Mouse (Mus musculus): ENCODE results near the gene Hoxb9.

Gene Hoxb9

DNA sequence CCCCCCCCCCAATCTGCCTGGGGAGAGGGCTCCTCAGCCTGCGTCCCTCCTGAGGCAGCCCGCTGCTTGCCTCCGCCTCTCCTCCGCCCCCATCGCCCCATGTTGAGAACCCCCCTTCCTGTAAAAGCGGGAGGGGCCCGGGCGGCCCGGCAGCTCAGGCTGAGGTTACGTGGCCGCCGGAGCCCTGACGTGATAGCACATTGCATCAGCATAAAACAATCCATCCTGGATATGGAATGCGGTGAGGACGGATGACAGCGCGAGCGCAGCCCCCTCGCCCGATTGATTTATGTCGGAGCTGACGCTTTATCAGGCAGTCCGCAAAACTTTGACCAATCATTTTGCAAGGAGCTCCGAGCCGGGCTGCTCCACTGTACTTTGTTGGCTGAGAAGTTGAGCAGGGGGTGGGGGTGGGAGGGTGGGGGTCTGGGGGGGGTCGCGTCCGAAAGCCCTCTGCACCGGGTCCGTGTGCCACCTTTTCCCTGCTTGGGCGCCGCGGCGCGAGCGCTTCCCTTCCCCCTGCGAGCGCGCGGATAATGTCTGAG lies at the start of gene Hoxb9:
Gene Hoxb9 (plus strand): TSS at position 462 of the 545 bp plus-strand sequence.
- no peak for DNase-seq (ENCODE audit: low read depth, low spot score)

- no peak for DNase-seq (ENCODE audit: low read depth, low spot score)
These were observed 47.4 kb upstream of the Hoxb9 start for GRCm38 (mm10) chr11:96223813-96224212.

DNA sequence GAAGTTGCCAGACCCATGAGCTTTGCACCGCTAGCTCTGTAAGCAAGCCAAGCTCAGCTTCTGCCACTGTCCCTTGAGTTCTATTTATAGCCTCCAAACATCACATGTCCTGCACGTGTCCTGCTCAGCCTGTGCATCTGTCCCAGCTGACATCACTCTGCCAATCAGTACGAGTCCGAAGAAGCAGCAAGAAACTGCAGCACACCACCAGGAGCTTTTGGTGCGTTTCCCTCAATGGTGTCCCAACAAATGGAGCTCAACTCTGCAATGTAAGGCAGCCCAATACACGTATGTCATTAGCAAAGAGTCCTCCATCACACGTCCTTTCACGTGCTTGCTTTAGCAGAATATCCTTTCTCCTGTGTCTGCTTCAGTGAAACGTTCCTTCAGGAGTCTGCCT lies 43.6 kb upstream of the Hoxb9 start:
- no peak for DNase-seq (ENCODE audit: low read depth, low spot score)

GRCm38 (mm10) chr11:96234906-96235305 lies 36.4 kb upstream of the Hoxb9 start:
- peak; percentile 1 for DNase-seq (ENCODE audit: low read depth, low spot score)

GRCm38 (mm10) chr11:96240211-96240610 lies 31.0 kb upstream of the Hoxb9 start:
- DNase-seq (ENCODE audit: low read depth, low spot score): no peak

DNA sequence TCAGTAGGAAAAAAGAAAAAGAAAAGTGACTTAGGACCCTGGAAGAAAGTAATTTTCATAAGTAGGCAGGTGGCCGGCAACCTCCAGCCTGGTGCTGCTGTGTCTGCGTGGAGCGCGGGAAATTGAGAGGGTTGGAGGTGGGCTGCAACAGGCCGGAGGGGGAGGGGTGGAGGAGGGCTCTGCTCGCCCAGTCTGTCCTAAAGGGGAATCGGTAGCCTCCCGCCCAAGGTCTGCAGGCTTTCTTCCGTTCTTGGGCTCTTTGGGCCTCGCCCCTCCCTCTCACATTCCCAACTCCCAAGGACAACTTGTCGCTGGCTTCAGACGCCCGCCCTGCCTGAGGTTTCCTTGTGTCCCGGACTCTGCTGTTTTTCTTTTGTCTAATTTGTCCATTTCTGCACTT lies 20.4 kb upstream of the Hoxb9 start:
- DNase-seq (ENCODE audit: low read depth, low spot score): no peak

- no peak for DNase-seq (ENCODE audit: low read depth, low spot score)
These were observed 19.7 kb upstream of the Hoxb9 start for GRCm38 (mm10) chr11:96251480-96252031.

- no peak for DNase-seq (ENCODE audit: low read depth, low spot score)
These were observed 18.6 kb upstream of the Hoxb9 start for GRCm38 (mm10) chr11:96252541-96253120.

- no peak for DNase-seq (ENCODE audit: low read depth, low spot score)
These were observed 17.0 kb upstream of the Hoxb9 start for GRCm38 (mm10) chr11:96254221-96254620.

DNA sequence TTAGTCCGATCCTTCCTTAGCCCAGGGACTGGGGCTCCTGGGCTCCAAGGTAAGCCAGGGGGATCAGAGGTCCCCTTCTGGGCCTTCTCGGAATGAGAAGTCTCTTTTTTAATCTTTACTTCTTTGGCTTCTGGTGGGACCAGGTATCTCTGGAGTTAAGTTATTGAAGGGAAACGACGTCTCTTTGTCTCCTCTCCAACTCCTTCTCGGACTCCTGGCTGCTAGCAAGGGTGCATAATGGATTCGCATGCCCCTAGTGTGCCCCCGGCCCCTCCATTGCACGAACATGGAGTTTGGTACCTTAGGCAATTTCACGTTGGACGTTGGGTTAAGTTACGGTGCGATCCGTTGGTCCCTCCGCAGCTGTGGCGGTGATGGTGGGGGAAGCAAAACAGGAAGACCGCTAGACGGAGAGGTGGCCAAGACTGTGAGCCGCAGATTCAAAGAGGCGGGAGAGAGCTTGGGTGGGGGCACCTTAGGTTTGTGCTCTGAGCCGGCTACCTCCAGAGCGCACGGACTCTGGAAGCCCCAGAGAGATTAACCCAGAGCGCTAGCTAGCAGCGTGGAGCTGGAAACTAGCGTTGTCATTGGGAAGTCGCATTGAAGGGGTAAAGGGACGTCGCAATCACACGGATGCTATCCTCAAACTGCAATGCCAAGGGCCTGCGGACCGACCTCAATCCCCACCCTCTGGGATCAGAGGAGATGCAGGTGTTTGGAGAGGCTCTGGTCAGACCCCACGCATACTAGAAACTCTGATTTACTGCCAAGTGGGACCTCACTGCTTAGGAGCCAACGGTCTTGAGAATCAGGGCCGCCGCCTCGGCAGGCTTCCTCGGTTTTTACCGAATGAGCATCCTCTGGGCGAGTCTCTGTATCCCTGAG lies 15.9 kb upstream of the Hoxb9 start:
- DNase-seq (ENCODE audit: low read depth, low spot score): no peak

GRCm38 (mm10) chr11:96255996-96256445 lies 15.2 kb upstream of the Hoxb9 start:
- no peak for DNase-seq (ENCODE audit: low read depth, low spot score)

DNA sequence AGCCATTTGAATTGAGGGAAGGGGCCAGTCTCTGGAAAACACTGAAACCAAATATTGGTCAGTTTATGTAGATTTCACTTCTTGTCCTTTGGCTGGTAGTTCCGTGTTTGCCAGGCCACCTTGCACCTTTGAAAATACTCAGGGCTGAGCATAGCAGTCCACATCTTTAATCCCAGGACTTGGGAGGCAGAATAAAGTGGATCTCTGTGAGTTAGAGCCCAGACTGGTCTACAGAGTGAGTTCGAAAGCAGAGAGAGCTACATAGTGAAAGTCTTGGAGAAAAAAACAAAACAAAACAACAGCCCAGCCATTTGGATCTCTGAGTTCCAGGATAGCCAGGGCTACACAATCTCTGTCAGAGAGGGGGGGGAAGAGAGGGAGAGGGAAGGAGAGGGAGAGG lies 14.1 kb upstream of the Hoxb9 start:
- no peak for DNase-seq (ENCODE audit: low read depth, low spot score)

DNA sequence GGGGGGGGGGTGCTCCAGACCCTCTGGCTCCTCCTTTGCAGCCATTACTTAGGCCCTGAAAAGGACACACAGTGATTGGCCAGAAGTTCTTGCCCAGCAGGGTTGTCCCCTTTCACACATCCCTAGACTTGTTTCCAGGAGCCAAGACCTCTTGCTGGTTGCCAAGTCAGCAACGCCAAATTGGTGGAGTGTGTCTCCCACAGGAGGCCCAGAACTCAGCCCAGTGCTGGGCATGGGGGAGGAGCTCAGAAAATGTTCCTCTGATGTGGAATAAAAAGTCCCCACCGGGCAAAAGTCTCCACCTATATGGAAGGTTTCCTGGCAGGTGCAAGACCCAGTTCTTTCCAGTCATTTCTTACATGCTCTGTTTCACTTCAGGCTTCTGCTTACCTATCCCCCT lies 12.2 kb upstream of the Hoxb9 start:
- DNase-seq (ENCODE audit: low read depth, low spot score): no peak

DNA sequence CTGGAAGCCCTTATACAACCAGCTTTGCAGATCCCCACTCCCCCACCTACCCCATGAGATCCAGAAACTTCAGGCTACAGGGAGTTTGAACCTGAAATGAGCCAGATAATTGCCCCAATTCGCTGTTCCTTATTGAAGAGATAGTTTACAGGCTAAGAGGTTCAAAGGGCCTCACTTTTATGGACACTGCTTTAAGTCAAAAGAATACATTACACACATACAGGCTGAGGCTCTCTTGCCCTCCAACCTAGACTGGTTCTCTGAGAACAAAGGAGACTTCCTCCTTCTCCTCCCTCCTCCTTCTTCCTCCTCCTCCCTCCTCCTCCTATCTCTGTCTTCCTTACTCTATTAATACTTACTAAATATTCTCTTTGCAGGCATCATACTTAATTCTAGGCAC lies 11.7 kb upstream of the Hoxb9 start:
- no peak for DNase-seq (ENCODE audit: low read depth, low spot score)

DNA sequence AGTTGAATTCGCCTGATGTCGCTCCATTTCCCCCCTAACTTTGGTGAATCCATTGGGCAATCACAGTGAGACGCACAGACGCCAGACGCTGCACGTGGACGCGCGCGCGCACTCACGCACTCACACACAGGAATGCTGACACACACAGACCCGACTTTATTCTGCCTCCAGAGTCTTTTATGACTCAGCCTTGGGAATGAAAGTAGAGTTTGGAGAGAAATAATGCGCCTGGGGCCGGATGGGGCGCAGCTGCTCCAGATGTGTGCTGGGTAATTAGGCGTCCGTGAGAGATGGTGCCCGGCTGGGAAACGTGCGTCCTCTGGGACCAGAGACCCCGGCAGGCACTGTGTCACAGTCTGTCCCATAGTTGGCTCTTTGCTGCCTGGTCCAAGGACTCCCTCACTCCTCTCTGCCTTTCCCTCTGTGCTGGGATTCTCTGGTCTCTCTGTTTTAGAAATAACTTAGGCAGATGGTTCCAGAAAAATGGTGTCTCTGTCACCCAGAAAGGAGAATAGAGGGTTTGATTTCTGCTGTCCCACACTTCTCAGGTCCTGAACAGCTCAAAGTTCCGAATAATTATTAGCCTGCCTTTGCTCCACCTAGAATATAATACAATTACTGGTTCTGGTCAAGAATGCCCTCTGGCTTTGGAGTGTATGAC lies 10.8 kb upstream of the Hoxb9 start:
- no peak for DNase-seq (ENCODE audit: low read depth, low spot score)

- DNase-seq (ENCODE audit: low read depth, low spot score): no peak
These were observed 9.8 kb upstream of the Hoxb9 start for GRCm38 (mm10) chr11:96261323-96261890.

DNA sequence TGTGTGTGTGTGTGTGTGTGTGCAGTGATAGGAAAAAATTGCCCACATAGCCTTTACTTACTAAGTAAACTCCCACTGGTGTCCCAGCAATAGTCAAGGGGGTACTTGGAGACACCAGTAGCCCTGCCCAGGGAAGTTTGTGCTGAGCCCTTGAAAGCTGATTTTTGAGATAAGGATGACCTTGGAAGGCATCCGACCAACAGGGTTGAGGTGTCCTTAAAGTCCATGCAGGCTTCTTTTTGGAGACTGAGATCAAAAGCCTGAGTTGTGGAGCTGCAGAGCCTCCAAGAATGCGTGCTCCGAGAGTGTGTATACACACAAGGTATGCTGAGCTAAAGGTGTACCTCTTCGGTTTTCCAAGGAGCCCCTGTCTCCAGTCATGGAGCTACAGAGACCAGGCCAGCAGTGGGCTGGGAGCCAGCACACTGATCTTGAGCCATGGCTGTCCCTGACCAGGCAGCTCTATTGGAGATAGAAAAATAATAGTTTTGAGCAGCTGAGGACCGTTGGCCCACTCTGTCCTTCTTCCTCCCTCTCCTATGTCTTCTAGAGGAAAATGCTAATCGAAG lies 8.9 kb upstream of the Hoxb9 start:
- DNase-seq (ENCODE audit: low read depth, low spot score): no peak

DNA sequence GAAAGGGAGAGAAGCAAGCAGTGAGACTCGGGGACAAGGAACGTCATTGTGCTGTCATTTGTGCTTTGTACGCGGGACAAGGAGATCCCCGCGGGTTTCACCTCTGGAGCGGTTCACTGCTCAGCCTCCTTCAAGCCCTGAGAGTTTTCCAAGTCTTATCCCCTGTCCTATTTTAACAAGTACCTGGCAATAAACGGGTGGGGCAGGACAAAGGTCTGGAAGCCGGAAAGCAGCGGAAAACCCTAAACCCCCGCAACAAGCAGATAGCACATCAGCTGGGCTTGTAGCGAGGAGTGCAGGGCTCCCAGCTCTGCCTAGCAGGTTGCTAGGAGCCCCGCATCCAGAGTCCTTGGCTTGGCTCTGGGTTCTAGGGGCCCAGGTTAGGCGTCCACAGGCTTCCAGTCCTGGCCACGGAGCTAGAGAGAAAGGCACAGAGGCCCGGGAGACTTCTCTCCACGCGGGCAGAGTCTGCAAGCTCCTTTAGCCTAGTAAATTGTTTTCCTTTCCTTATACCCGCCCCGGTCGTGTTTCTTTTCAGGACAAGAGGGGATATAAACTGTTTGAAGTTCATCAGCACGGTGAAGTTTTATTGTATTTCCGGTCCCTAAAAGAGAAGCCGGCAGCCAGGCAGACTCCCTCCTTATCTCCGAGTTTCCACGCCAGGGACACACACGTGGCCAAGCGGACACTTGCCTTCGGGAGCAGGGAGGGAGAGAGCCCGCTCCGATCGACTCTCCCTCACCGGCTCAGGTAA lies 7.4 kb upstream of the Hoxb9 start:
- DNase-seq (ENCODE audit: low read depth, low spot score): no peak

- no peak for DNase-seq (ENCODE audit: low read depth, low spot score)
These were observed 6.8 kb upstream of the Hoxb9 start for GRCm38 (mm10) chr11:96264390-96265020.

GRCm38 (mm10) chr11:96265954-96266353 lies 5.3 kb upstream of the Hoxb9 start:
- no peak for DNase-seq (ENCODE audit: low read depth, low spot score)
